Mouse (Mus musculus): ENCODE results near the gene Kpna3.

DNA sequence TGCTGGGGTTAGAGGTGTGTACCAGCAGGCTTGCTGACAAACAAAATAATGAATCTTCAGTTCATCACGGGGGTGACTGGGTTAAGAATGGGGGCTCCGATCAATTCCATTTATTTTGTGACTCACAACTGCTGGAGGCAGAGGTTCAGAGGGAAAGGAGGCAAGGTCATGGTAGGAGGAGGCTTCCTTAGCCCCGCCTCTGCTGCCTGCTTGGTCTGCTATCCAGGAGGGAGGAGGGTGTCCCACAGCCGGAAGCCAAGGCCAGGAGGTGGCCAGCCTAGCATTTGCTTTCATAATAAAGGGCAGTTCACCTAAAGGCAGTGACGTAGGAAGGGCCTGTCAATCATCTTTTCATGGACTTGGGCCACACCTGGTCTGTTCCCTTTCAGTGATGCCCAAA lies 95.1 kb downstream of the Kpna3 start:
- TF ChIP-seq CTCF (IDR thresholded peaks at IDR 0.05; ENCODE audit: control insufficient read depth, insufficient read depth, insufficient replicate concordance, low read depth, low read length): no peak
- TF ChIP-seq POLR2A (IDR thresholded peaks at IDR 0.05; ENCODE audit: control insufficient read depth, low read depth, low read length): no peak
